Mouse (Mus musculus) MEL (cell line): Measurements from ENCODE around the gene Prpf8. TPM values are rescaled to one million over a fixed set of nuclear protein-coding genes. Genes with fewer than 3 reads are reported as not detected.

Experiments
- DNase-seq: peaks from one replicate; pipeline ENCODE4 v3.0.0; 2011; ENCODE audit warnings: low read depth, low spot score
- H3K27ac ChIP-seq: 2 replicates; pipeline ENCODE4 v1.5.1; 2012; ENCODE audit warnings: low read depth, mild to moderate bottlenecking, control low read depth, low read length, moderate library complexity; ENCODE audit not compliant: control insufficient read depth
- H3K27me3 ChIP-seq, 2 experiments: fragments of 150-350 bp in 1 of 2; sonication (generic) in 1 of 2; 2 replicates each; pipeline ENCODE4 v1.6.1; 2012; ENCODE audit warnings: low read length in 2 of 2, mild to moderate bottlenecking in 2 of 2, improper control_type of control experiment in 1 of 2, moderate library complexity in 1 of 2; ENCODE audit not compliant: insufficient read depth in 2 of 2, control insufficient read depth in 1 of 2
- H3K36me3 ChIP-seq, 2 experiments: 2 replicates each; pipeline ENCODE4 v1.6.1; 2012 to 2014; ENCODE audit warnings: low read length in 2 of 2, improper control_type of control experiment in 1 of 2, inconsistent platforms in 1 of 2, mild to moderate bottlenecking in 1 of 2; ENCODE audit not compliant: insufficient read depth in 2 of 2, control insufficient read depth in 1 of 2
- H3K4me1 ChIP-seq, 2 experiments: fragments of 150-350 bp in 1 of 2; sonication (generic) in 1 of 2; 2 replicates each; pipeline ENCODE4 v1.6.1; 2012; ENCODE audit warnings: low read length in 2 of 2, improper control_type of control experiment in 1 of 2, mild to moderate bottlenecking in 1 of 2; ENCODE audit not compliant: insufficient read depth in 2 of 2, control insufficient read depth in 1 of 2
- H3K4me3 ChIP-seq, 2 experiments: fragments of 150-350 bp in 1 of 2; sonication (generic) in 1 of 2; 2 replicates each; pipeline ENCODE4 v1.5.1; 2012; ENCODE audit warnings: low read depth in 2 of 2, low read length in 2 of 2, mild to moderate bottlenecking in 2 of 2, moderate library complexity in 2 of 2, control low read depth in 1 of 2, improper control_type of control experiment in 1 of 2; ENCODE audit not compliant: control insufficient read depth in 1 of 2, insufficient read depth in 1 of 2
- H3K79me2 ChIP-seq: 2 replicates; pipeline ENCODE4 v1.6.1; 2012; ENCODE audit warnings: mild to moderate bottlenecking, low read length, moderate library complexity; ENCODE audit not compliant: control insufficient read depth, poor library complexity, insufficient read depth
- H3K9ac ChIP-seq: 2 replicates; pipeline ENCODE4 v1.6.1; 2012; ENCODE audit warnings: low read depth, mild to moderate bottlenecking, control low read depth, low read length, moderate library complexity; ENCODE audit not compliant: control insufficient read depth, poor library complexity, severe bottlenecking
- H3K9me3 ChIP-seq: fragments of 150-350 bp; sonication (generic); replicated peaks from 2 replicates; pipeline ENCODE4 v1.6.1; 2012; ENCODE audit warnings: mild to moderate bottlenecking, low read length, improper control_type of control experiment, moderate library complexity; ENCODE audit not compliant: insufficient read depth
- BHLHE40 ChIP-seq: IDR thresholded peaks from 2 replicates; pipeline ENCODE4 v1.6.1; 2012; ENCODE audit warnings: low read depth, mild to moderate bottlenecking, inconsistent platforms, low read length, improper control_type of control experiment, borderline replicate concordance
- CHD1 ChIP-seq: IDR thresholded peaks from 2 replicates; pipeline ENCODE4 v1.6.1; 2012; ENCODE audit warnings: low read depth, mild to moderate bottlenecking, inconsistent platforms, low read length, improper control_type of control experiment
- CHD2 ChIP-seq: IDR thresholded peaks from 2 replicates; pipeline ENCODE4 v1.6.1; 2011; ENCODE audit warnings: low read length, improper control_type of control experiment
- E2F4 ChIP-seq: IDR thresholded peaks from 2 replicates; pipeline ENCODE4 v1.6.1; 2011; ENCODE audit warnings: low read depth, low read length, improper control_type of control experiment, borderline replicate concordance
- ELF1 ChIP-seq: IDR thresholded peaks from 2 replicates; pipeline ENCODE4 v1.6.1; 2014; ENCODE audit warnings: low read depth, mild to moderate bottlenecking, inconsistent platforms, low read length, improper control_type of control experiment, moderate library complexity
- EP300 ChIP-seq, 2 experiments: IDR thresholded peaks; 2 replicates each; pipeline ENCODE4 v1.6.1; 2011; ENCODE audit warnings: improper control_type of control experiment in 2 of 2, low read length in 2 of 2, low read depth in 1 of 2, mild to moderate bottlenecking in 1 of 2
- ETS1 ChIP-seq: IDR thresholded peaks from 2 replicates; pipeline ENCODE4 v1.6.1; 2012; ENCODE audit warnings: low read depth, mild to moderate bottlenecking, inconsistent platforms, low read length, improper control_type of control experiment, moderate library complexity
- GABPA ChIP-seq: IDR thresholded peaks from 2 replicates; pipeline ENCODE4 v1.6.1; 2012; ENCODE audit warnings: low read depth, mild to moderate bottlenecking, inconsistent platforms, low read length, improper control_type of control experiment, moderate library complexity
- GATA1 ChIP-seq: IDR thresholded peaks from 2 replicates; pipeline ENCODE4 v1.6.1; 2011; ENCODE audit warnings: low read depth, low read length, improper control_type of control experiment
- HCFC1 ChIP-seq: IDR thresholded peaks from 2 replicates; pipeline ENCODE4 v1.6.1; 2012; ENCODE audit warnings: low read depth, mild to moderate bottlenecking, inconsistent platforms, low read length, improper control_type of control experiment, moderate library complexity
- JUND ChIP-seq: IDR thresholded peaks from 2 replicates; pipeline ENCODE4 v1.6.1; 2011; ENCODE audit warnings: low read depth, mild to moderate bottlenecking, improper control_type of control experiment, low read length
- KAT2A ChIP-seq: conservative IDR thresholded peaks from 2 replicates; pipeline ENCODE4 v1.6.1; 2012; ENCODE audit warnings: low read depth, low read length, improper control_type of control experiment, inconsistent platforms
- MAFK ChIP-seq: IDR thresholded peaks from 2 replicates; pipeline ENCODE4 v1.6.1; 2011; ENCODE audit warnings: low read depth, mild to moderate bottlenecking, low read length, improper control_type of control experiment, borderline replicate concordance
- MAX ChIP-seq: IDR thresholded peaks from 2 replicates; pipeline ENCODE4 v1.6.1; 2011; ENCODE audit warnings: low read length, improper control_type of control experiment
- MAZ ChIP-seq: IDR thresholded peaks from 2 replicates; pipeline ENCODE4 v1.6.1; 2012; ENCODE audit warnings: low read depth, mild to moderate bottlenecking, inconsistent platforms, low read length, improper control_type of control experiment
- MEF2A ChIP-seq: IDR thresholded peaks from 2 replicates; pipeline ENCODE4 v1.6.1; 2014; ENCODE audit warnings: low read depth, mild to moderate bottlenecking, inconsistent platforms, low read length, improper control_type of control experiment; ENCODE audit not compliant: poor library complexity, insufficient replicate concordance, severe bottlenecking; ENCODE audit errors: extremely low read depth
- MXI1 ChIP-seq: IDR thresholded peaks from 2 replicates; pipeline ENCODE4 v1.6.1; 2011; ENCODE audit warnings: mild to moderate bottlenecking, low read depth, low read length, improper control_type of control experiment
- MYB ChIP-seq: IDR thresholded peaks from 2 replicates; pipeline ENCODE4 v1.6.1; 2011; ENCODE audit warnings: mild to moderate bottlenecking, low read depth, low read length, improper control_type of control experiment
- MYC ChIP-seq: IDR thresholded peaks from 2 replicates; pipeline ENCODE4 v1.6.1; 2011; ENCODE audit warnings: low read depth, mild to moderate bottlenecking, low read length, improper control_type of control experiment, moderate library complexity
- NELFE ChIP-seq: IDR thresholded peaks from 2 replicates; pipeline ENCODE4 v1.6.1; 2011; ENCODE audit warnings: low read depth, low read length, improper control_type of control experiment
- NRF1 ChIP-seq: IDR thresholded peaks from 2 replicates; pipeline ENCODE4 v1.6.1; 2014; ENCODE audit warnings: low read depth, mild to moderate bottlenecking, inconsistent platforms, low read length, improper control_type of control experiment, moderate library complexity; ENCODE audit not compliant: poor library complexity, insufficient read depth, severe bottlenecking
- POLR2A ChIP-seq, 2 experiments: IDR thresholded peaks; 2 replicates each; pipeline ENCODE4 v1.6.1; 2011 to 2012; ENCODE audit warnings: low read length in 2 of 2, mild to moderate bottlenecking in 2 of 2, control low read depth in 1 of 2, improper control_type of control experiment in 1 of 2, low read depth in 1 of 2, moderate library complexity in 1 of 2; ENCODE audit not compliant: control insufficient read depth in 1 of 2, insufficient read depth in 1 of 2, poor library complexity in 1 of 2
- POLR2AphosphoS2 ChIP-seq: IDR thresholded peaks from 2 replicates; pipeline ENCODE4 v1.6.1; 2011; ENCODE audit warnings: low read length, improper control_type of control experiment
- RAD21 ChIP-seq: IDR thresholded peaks from 2 replicates; pipeline ENCODE4 v1.6.1; 2011; ENCODE audit warnings: mild to moderate bottlenecking, low read depth, low read length, improper control_type of control experiment
- RCOR1 ChIP-seq: IDR thresholded peaks from 2 replicates; pipeline ENCODE4 v1.6.1; 2012; ENCODE audit warnings: low read depth, mild to moderate bottlenecking, inconsistent platforms, low read length, improper control_type of control experiment
- SIN3A ChIP-seq: IDR thresholded peaks from 2 replicates; pipeline ENCODE4 v1.6.1; 2012; ENCODE audit warnings: low read length, improper control_type of control experiment, inconsistent platforms
- SMC3 ChIP-seq: IDR thresholded peaks from 2 replicates; pipeline ENCODE4 v1.6.1; 2011; ENCODE audit warnings: low read depth, low read length, improper control_type of control experiment
- TBP ChIP-seq: IDR thresholded peaks from 2 replicates; pipeline ENCODE4 v1.8.0; 2011; ENCODE audit warnings: low read depth, low read length, improper control_type of control experiment
- TCF12 ChIP-seq: IDR thresholded peaks from 2 replicates; pipeline ENCODE4 v1.6.1; 2014; ENCODE audit warnings: low read depth, mild to moderate bottlenecking, inconsistent platforms, low read length, improper control_type of control experiment, moderate library complexity
- UBTF ChIP-seq: IDR thresholded peaks from 2 replicates; pipeline ENCODE4 v1.6.1; 2012; ENCODE audit warnings: low read depth, mild to moderate bottlenecking, inconsistent platforms, low read length, improper control_type of control experiment, moderate library complexity, borderline replicate concordance; ENCODE audit not compliant: insufficient read depth
- USF1 ChIP-seq: IDR thresholded peaks from 2 replicates; pipeline ENCODE4 v1.6.1; 2014; ENCODE audit warnings: low read depth, mild to moderate bottlenecking, inconsistent platforms, low read length, improper control_type of control experiment, moderate library complexity
- USF2 ChIP-seq, 2 experiments: IDR thresholded peaks; 2 replicates each; pipeline ENCODE4 v1.6.1; 2011 to 2012; ENCODE audit warnings: improper control_type of control experiment in 2 of 2, low read length in 2 of 2, borderline replicate concordance in 1 of 2, inconsistent platforms in 1 of 2, low read depth in 1 of 2, mild to moderate bottlenecking in 1 of 2; ENCODE audit not compliant: insufficient read depth in 1 of 2
- ZC3H11A ChIP-seq: IDR thresholded peaks from 2 replicates; pipeline ENCODE4 v1.6.1; 2012; ENCODE audit warnings: low read depth, mild to moderate bottlenecking, inconsistent platforms, low read length, improper control_type of control experiment
- ZKSCAN1 ChIP-seq: IDR thresholded peaks from 2 replicates; pipeline ENCODE4 v1.6.1; 2012; ENCODE audit warnings: low read depth, mild to moderate bottlenecking, inconsistent platforms, low read length, improper control_type of control experiment, moderate library complexity
- ZNF384 ChIP-seq: IDR thresholded peaks from 2 replicates; pipeline ENCODE4 v1.6.1; 2012; ENCODE audit warnings: low read depth, mild to moderate bottlenecking, inconsistent platforms, low read length, improper control_type of control experiment
- polyA plus RNA-seq, 2 experiments: library from polyadenylated mRNA; stranded (reverse) in 1 of 2; unstranded in 1 of 2; fragments of >175 nt in 1 of 2; fragments of >200 nt in 1 of 2; gene quantifications; 2 replicates each; pipeline versions ENCODE4 v1.2.1 to v1.2.4; 2012; ENCODE audit warnings: low replicate concordance in 2 of 2, low read depth in 1 of 2; ENCODE audit not compliant: insufficient read length in 2 of 2, insufficient read depth in 1 of 2, missing spikeins in 1 of 2
- total RNA-seq: library from RNA; depleted of rRNA; stranded (reverse); fragments of 300-350 nt; gene quantifications from 2 replicates; pipeline ENCODE4 v1.2.3, GENCODE M21; 2012; rRNA removed

Prpf8 gene
- total RNA-seq (214 and 234 TPM in 2 replicates), polyA plus RNA-seq (100 to 1,000 TPM; 276 to 644 TPM)

GRCm38 (mm10) chr11:75486601-75487285, at the start of gene Prpf8:
Gene Prpf8 (plus strand): TSS chr11:75486816.
- Histone ChIP-seq H3K9ac (peak within 1 kb of the TSS; percentile 96), H3K79me2 (peaks cover 30% of the 10 kb centered on the region), H3K9me3 (no peaks in the 10 kb centered on the region), H3K36me3 (peaks cover 20 to 31% of the 10 kb centered on the region in 2 experiments), H3K27ac (peak within 1 kb of the TSS; percentile 80), H3K4me3 (peak within 1 kb of the TSS; percentile 92 to 97), H3K27me3 (no peaks in the 10 kb centered on the region), H3K4me1 (peaks cover 5 to 8% of the 10 kb centered on the region in 2 experiments; a peak in 3 of 4 replicates)
- peak; percentile 100 for DNase-seq
- TF ChIP-seq ZC3H11A (no peak), EP300 (IDR thresholded peaks at IDR 0.05; ENCODE audit: low read depth in 1 of 2, low read length in 2 of 2) (no peak; a peak in 1 of 4 replicates), TCF12 (0 out of 2 replicates have a peak, but pooled peaks have one; percentile 16), UBTF (no peak), MXI1 (peak; percentile 77), BHLHE40 (no peak), USF1 (no peak), TBP (peak; percentile 83), MYB (0 out of 2 replicates have a peak, but pooled peaks have one; percentile 11), MYC (peak; percentile 86), MAFK (no peak), RCOR1 (no peak), POLR2A (IDR thresholded peaks at IDR 0.05; ENCODE audit: control insufficient read depth in 1 of 2, insufficient read depth in 1 of 2, low read depth in 1 of 2, low read length in 2 of 2, poor library complexity in 1 of 2) (peak; percentile 70 to 89), USF2 (IDR thresholded peaks at IDR 0.05; ENCODE audit: borderline replicate concordance in 1 of 2, insufficient read depth in 1 of 2, low read depth in 1 of 2, low read length in 2 of 2) (no peak), GABPA (peak; percentile 63; the same call in 1 of the 2 replicates), E2F4 (no peak), SIN3A (peak; percentile 93), MAX (peak; percentile 78), ZNF384 (no peak), NELFE (peak; percentile 90), POLR2AphosphoS2 (peak; percentile 86), SMC3 (no peak), KAT2A (peak; percentile 87), ETS1 (no peak), JUND (no peak), CHD1 (no peak), MAZ (peak; percentile 71; the same call in 1 of the 2 replicates), HCFC1 (peak; percentile 94), CHD2 (peak; percentile 87), MEF2A (no peak), ELF1 (peak; percentile 96), RAD21 (no peak), ZKSCAN1 (0 out of 2 replicates have a peak, but pooled peaks have one; percentile 51), GATA1 (no peak), NRF1 (peak; percentile 52; the same call in 1 of the 2 replicates)
